Mouse (Mus musculus): ENCODE measurements around the gene Eif2a. TPM values are rescaled to one million over a fixed set of nuclear protein-coding genes. Genes with fewer than 3 reads are reported as not detected.

Eif2a gene
- polyA plus RNA-seq, 1 experiment from 2014 or later = 47.2 TPM

- ATAC-seq (ENCODE audit: low FRiP score) = no peak
- Histone ChIP-seq H3K27ac (peak overlapping the region; percentile 95; the same call in 1 of the 2 replicates), H3K4me1 (peaks cover 18% of the 10 kb centered on the region), H3K4me2 (replicated peaks) (peak overlapping the region; percentile 76), H3K27me3 (no peaks in the 10 kb centered on the region), H3K4me3 (peak overlapping the region; percentile 94), H3K9me3 (replicated peaks) (no peaks in the 10 kb centered on the region), H3K9ac (peak overlapping the region; percentile 93; the same call in 1 of the 2 replicates), H3K36me3 (peaks cover 14% of the 10 kb centered on the region)
- 8% methylated on average over 4 of the region's 4 CpGs for WGBS
Measured at GRCm38 (mm10) chr3:58526408-58526737, 752 bp downstream of the Eif2a start.

- no peak for ATAC-seq (ENCODE audit: low FRiP score)
- H3K27me3 ChIP-seq = no peaks in the 10 kb centered on the region
- H3K4me3 ChIP-seq = no peak overlapping the region
- 95% methylated on average over 3 of the region's 3 CpGs for WGBS
- H3K4me1 ChIP-seq = no peaks in the 10 kb centered on the region
- H3K27ac ChIP-seq = no peak overlapping the region
- H3K9me3 ChIP-seq (replicated peaks) = no peaks in the 10 kb centered on the region
- H3K36me3 ChIP-seq = peaks cover 44% of the 10 kb centered on the region
- no peak overlapping the region for H3K9ac ChIP-seq
- H3K4me2 ChIP-seq (replicated peaks) = no peak overlapping the region
Measured at GRCm38 (mm10) chr3:58536573-58536972, 11.0 kb downstream of the Eif2a start.

GRCm38 (mm10) chr3:58552001-58552811 lies 26.6 kb downstream of the Eif2a start:
- Histone ChIP-seq H3K36me3 (peaks cover 69% of the 10 kb centered on the region), H3K9ac (no peak overlapping the region), H3K9me3 (replicated peaks) (no peaks in the 10 kb centered on the region), H3K4me2 (replicated peaks) (no peak overlapping the region), H3K4me1 (no peaks in the 10 kb centered on the region), H3K27ac (no peak overlapping the region), H3K4me3 (no peak overlapping the region), H3K27me3 (no peaks in the 10 kb centered on the region)
- no peak for ATAC-seq (ENCODE audit: low FRiP score)
- WGBS = 79% methylated on average over 1 of the region's 1 CpGs

- peaks cover 57% of the 10 kb centered on the region for H3K36me3 ChIP-seq
- H3K27me3 ChIP-seq = no peaks in the 10 kb centered on the region
- no peaks in the 10 kb centered on the region for H3K4me1 ChIP-seq
- ATAC-seq (ENCODE audit: low FRiP score) = no peak
- no peak overlapping the region for H3K4me3 ChIP-seq
- WGBS = 84% methylated on average over 7 of the region's 7 CpGs
- no peak overlapping the region for H3K4me2 ChIP-seq (replicated peaks)
- no peaks in the 10 kb centered on the region for H3K9me3 ChIP-seq (replicated peaks)
- H3K9ac ChIP-seq = no peak overlapping the region
- H3K27ac ChIP-seq = no peak overlapping the region
Measured at GRCm38 (mm10) chr3:58556649-58557048, 31.0 kb downstream of the Eif2a start.

- WGBS = 43% methylated on average over 2 of the region's 2 CpGs
- no peak for ATAC-seq (ENCODE audit: low FRiP score)
- Histone ChIP-seq H3K36me3 (peaks cover 32% of the 10 kb centered on the region), H3K27me3 (no peaks in the 10 kb centered on the region), H3K4me1 (no peaks in the 10 kb centered on the region), H3K4me3 (no peak overlapping the region), H3K27ac (no peak overlapping the region), H3K9ac (no peak overlapping the region), H3K9me3 (replicated peaks) (no peaks in the 10 kb centered on the region), H3K4me2 (replicated peaks) (no peak overlapping the region)
Measured at GRCm38 (mm10) chr3:58559887-58560286, 34.3 kb downstream of the Eif2a start.

GRCm38 (mm10) chr3:58561437-58561836 lies 35.8 kb downstream of the Eif2a start:
- H3K27ac ChIP-seq = no peak overlapping the region
- WGBS = 27% methylated on average over 2 of the region's 2 CpGs
- H3K9ac ChIP-seq = no peak overlapping the region
- no peaks in the 10 kb centered on the region for H3K9me3 ChIP-seq (replicated peaks)
- peaks cover 17% of the 10 kb centered on the region for H3K36me3 ChIP-seq
- H3K27me3 ChIP-seq = no peaks in the 10 kb centered on the region
- no peak overlapping the region for H3K4me2 ChIP-seq (replicated peaks)
- ATAC-seq (ENCODE audit: low FRiP score) = no peak
- no peaks in the 10 kb centered on the region for H3K4me1 ChIP-seq
- H3K4me3 ChIP-seq = no peak overlapping the region

GRCm38 (mm10) chr3:58570821-58571220 lies 45.2 kb downstream of the Eif2a start:
- WGBS = 90% methylated on average over 3 of the region's 3 CpGs
- ATAC-seq (ENCODE audit: low FRiP score) = no peak
- Histone ChIP-seq H3K27ac (no peak overlapping the region), H3K36me3 (no peaks in the 10 kb centered on the region), H3K9ac (no peak overlapping the region), H3K4me1 (no peaks in the 10 kb centered on the region), H3K9me3 (replicated peaks) (no peaks in the 10 kb centered on the region), H3K27me3 (no peaks in the 10 kb centered on the region), H3K4me2 (replicated peaks) (no peak overlapping the region), H3K4me3 (no peak overlapping the region)

- H3K4me3 ChIP-seq = peak within 1 kb of the TSS; percentile 99
- H3K9me3 ChIP-seq (replicated peaks) = no peaks in the 10 kb centered on the region
- no peaks in the 10 kb centered on the region for H3K27me3 ChIP-seq
- H3K27ac ChIP-seq = peak within 1 kb of the TSS; percentile 100
- peaks cover 7% of the 10 kb centered on the region for H3K36me3 ChIP-seq
- ATAC-seq (ENCODE audit: low FRiP score) = peak; percentile 95
- H3K4me1 ChIP-seq = peaks cover 7% of the 10 kb centered on the region
- H3K9ac ChIP-seq = peak within 1 kb of the TSS; percentile 99
- WGBS = 1% methylated on average over 52 of the region's 59 CpGs
- peak within 1 kb of the TSS; percentile 57 for H3K4me2 ChIP-seq (replicated peaks)
Measured at GRCm38 (mm10) chr3:58576137-58577066, 50.8 kb downstream of the Eif2a start, which contains the start of gene Selenot. Selenot (plus strand) TSS chr3:58576636.

- peak; percentile 82 for ATAC-seq (ENCODE audit: low FRiP score)
- Histone ChIP-seq H3K27ac (peak overlapping the region; percentile 100), H3K4me3 (peak overlapping the region; percentile 99), H3K4me2 (replicated peaks) (peak overlapping the region; percentile 57), H3K9ac (peak overlapping the region; percentile 99), H3K36me3 (peaks cover 7% of the 10 kb centered on the region), H3K27me3 (no peaks in the 10 kb centered on the region), H3K4me1 (peaks cover 9% of the 10 kb centered on the region), H3K9me3 (replicated peaks) (no peaks in the 10 kb centered on the region)
- WGBS = 0% methylated on average over 36 of the region's 36 CpGs
Measured at GRCm38 (mm10) chr3:58577067-58577503, 51.5 kb downstream of the Eif2a start.

GRCm38 (mm10) chr3:58577506-58578050 lies 52.0 kb downstream of the Eif2a start:
- no peak overlapping the region for H3K27ac ChIP-seq

GRCm38 (mm10) chr3:58581530-58581929 lies 55.9 kb downstream of the Eif2a start:
- H3K4me2 ChIP-seq (replicated peaks) = no peak overlapping the region
- 93% methylated on average over 4 of the region's 4 CpGs for WGBS
- ATAC-seq (ENCODE audit: low FRiP score) = no peak
- H3K4me3 ChIP-seq = no peak overlapping the region
- H3K4me1 ChIP-seq = peaks cover 9% of the 10 kb centered on the region
- H3K9me3 ChIP-seq (replicated peaks) = no peaks in the 10 kb centered on the region
- no peak overlapping the region for H3K27ac ChIP-seq
- H3K9ac ChIP-seq = no peak overlapping the region
- H3K36me3 ChIP-seq = peaks cover 14% of the 10 kb centered on the region
- no peaks in the 10 kb centered on the region for H3K27me3 ChIP-seq

More at GRCm38 (mm10) chr3:58577506-58578050, 52.0 kb downstream of the Eif2a start:
- Histone ChIP-seq H3K4me3 (peak overlapping the region; percentile 99), H3K27me3 (no peaks in the 10 kb centered on the region), H3K4me1 (peaks cover 9% of the 10 kb centered on the region), H3K4me2 (replicated peaks) (peak overlapping the region; percentile 57), H3K9ac (peak overlapping the region; percentile 99), H3K9me3 (replicated peaks) (no peaks in the 10 kb centered on the region), H3K36me3 (peaks cover 7% of the 10 kb centered on the region)
- ATAC-seq (ENCODE audit: low FRiP score) = no peak
- WGBS = 19% methylated on average over 8 of the region's 8 CpGs

- WGBS = 82% methylated on average over 5 of the region's 5 CpGs
- Histone ChIP-seq H3K9me3 (replicated peaks) (no peaks in the 10 kb centered on the region), H3K27ac (no peak overlapping the region), H3K27me3 (no peaks in the 10 kb centered on the region), H3K4me2 (replicated peaks) (no peak overlapping the region), H3K4me1 (peaks cover 9% of the 10 kb centered on the region), H3K36me3 (peaks cover 21% of the 10 kb centered on the region), H3K4me3 (no peak overlapping the region), H3K9ac (no peak overlapping the region)
- ATAC-seq (ENCODE audit: low FRiP score) = no peak
Measured at GRCm38 (mm10) chr3:58582297-58582696, 56.7 kb downstream of the Eif2a start.
